Mouse (Mus musculus) myocyte (in vitro differentiated cells): ENCODE data around the gene Rad51c. TPM values are rescaled to one million over a fixed set of nuclear protein-coding genes. Genes with fewer than 3 reads are reported as not detected.

ENCODE experiments used
- H3K27me3 ChIP-seq: one replicate; pipeline ENCODE4 v1.6.1; 2011; ENCODE audit not compliant: control insufficient read depth, insufficient read depth, insufficient read length
- H3K36me3 ChIP-seq: one replicate; pipeline ENCODE4 v1.6.1; 2011; ENCODE audit not compliant: control insufficient read depth, insufficient read depth
- H3K4me2 ChIP-seq: one replicate; pipeline ENCODE4 v1.6.1; 2011; ENCODE audit warnings: low read depth, control low read depth
- H3K4me3 ChIP-seq: one replicate; pipeline ENCODE4 v1.5.1; 2011; ENCODE audit warnings: mild to moderate bottlenecking, control low read depth, moderate library complexity
- H3K79me2 ChIP-seq: one replicate; pipeline ENCODE4 v1.6.1; 2011; ENCODE audit not compliant: control insufficient read depth, insufficient read depth
- H3ac ChIP-seq: one replicate; pipeline ENCODE4 v1.6.1; 2011; ENCODE audit not compliant: control insufficient read depth, insufficient read length
- CEBPB ChIP-seq: IDR thresholded peaks from 2 replicates; pipeline ENCODE4 v1.6.1; 2011; ENCODE audit warnings: mild to moderate bottlenecking, moderate library complexity; ENCODE audit not compliant: poor library complexity, insufficient read depth, severe bottlenecking
- E2F4 ChIP-seq: IDR thresholded peaks from one replicate; pipeline ENCODE4 v1.6.1; 2011; ENCODE audit warnings: mild to moderate bottlenecking, control low read depth, moderate library complexity; ENCODE audit not compliant: insufficient read depth
- MAX ChIP-seq: IDR thresholded peaks from one replicate; pipeline ENCODE4 v1.6.1; 2011; ENCODE audit warnings: low read depth, mild to moderate bottlenecking, control low read depth
- MYOD1 ChIP-seq, 3 experiments: IDR thresholded peaks; one replicate each; pipeline ENCODE4 v1.6.1; 2011; ENCODE audit warnings: control low read depth in 2 of 3, low read depth in 2 of 3, mild to moderate bottlenecking in 2 of 3, moderate library complexity in 1 of 3; ENCODE audit not compliant: insufficient read length in 2 of 3, control insufficient read depth in 1 of 3
- MYOG ChIP-seq, 3 experiments: IDR thresholded peaks; one replicate each; pipeline ENCODE4 v1.6.1; 2011; ENCODE audit warnings: control low read depth in 2 of 3, low read depth in 2 of 3, mild to moderate bottlenecking in 2 of 3; ENCODE audit not compliant: insufficient read length in 2 of 3, control insufficient read depth in 1 of 3, insufficient read depth in 1 of 3
- POLR2A ChIP-seq: IDR thresholded peaks from one replicate; pipeline ENCODE4 v1.6.1; 2011; ENCODE audit warnings: low read depth, mild to moderate bottlenecking, control low read depth, moderate library complexity; ENCODE audit not compliant: insufficient read length
- POLR2AphosphoS2 ChIP-seq: IDR thresholded peaks from one replicate; pipeline ENCODE4 v1.6.1; 2011; ENCODE audit warnings: low read depth, control low read depth; ENCODE audit not compliant: insufficient read length
- REST ChIP-seq: IDR thresholded peaks from one replicate; pipeline ENCODE4 v1.6.1; 2011; ENCODE audit warnings: mild to moderate bottlenecking, control low read depth, moderate library complexity; ENCODE audit not compliant: insufficient read depth, insufficient read length
- SRF ChIP-seq: IDR thresholded peaks from one replicate; pipeline ENCODE4 v1.6.1; 2011; ENCODE audit warnings: low read depth; ENCODE audit not compliant: control insufficient read depth, insufficient read length
- TCF12 ChIP-seq: IDR thresholded peaks from one replicate; pipeline ENCODE4 v1.6.1; 2011; ENCODE audit warnings: mild to moderate bottlenecking, control low read depth; ENCODE audit not compliant: poor library complexity, insufficient read depth, severe bottlenecking
- TCF3 ChIP-seq: IDR thresholded peaks from one replicate; pipeline ENCODE4 v1.6.1; 2011; ENCODE audit warnings: low read depth, control low read depth; ENCODE audit not compliant: insufficient read length
- USF1 ChIP-seq: IDR thresholded peaks from one replicate; pipeline ENCODE4 v1.6.1; 2011; ENCODE audit warnings: low read depth, mild to moderate bottlenecking, control low read depth, moderate library complexity
- polyA plus RNA-seq: library from polyadenylated mRNA; unstranded; fragments of >200 nt; fragmentation: generic; extraction: Trizol; gene quantifications from one replicate; pipeline ENCODE4 v1.2.1, GENCODE M21; 2012; ENCODE audit warnings: missing spikeins

Rad51c gene
- polyA plus RNA-seq, 1 experiment, result 3.5 TPM

DNA sequence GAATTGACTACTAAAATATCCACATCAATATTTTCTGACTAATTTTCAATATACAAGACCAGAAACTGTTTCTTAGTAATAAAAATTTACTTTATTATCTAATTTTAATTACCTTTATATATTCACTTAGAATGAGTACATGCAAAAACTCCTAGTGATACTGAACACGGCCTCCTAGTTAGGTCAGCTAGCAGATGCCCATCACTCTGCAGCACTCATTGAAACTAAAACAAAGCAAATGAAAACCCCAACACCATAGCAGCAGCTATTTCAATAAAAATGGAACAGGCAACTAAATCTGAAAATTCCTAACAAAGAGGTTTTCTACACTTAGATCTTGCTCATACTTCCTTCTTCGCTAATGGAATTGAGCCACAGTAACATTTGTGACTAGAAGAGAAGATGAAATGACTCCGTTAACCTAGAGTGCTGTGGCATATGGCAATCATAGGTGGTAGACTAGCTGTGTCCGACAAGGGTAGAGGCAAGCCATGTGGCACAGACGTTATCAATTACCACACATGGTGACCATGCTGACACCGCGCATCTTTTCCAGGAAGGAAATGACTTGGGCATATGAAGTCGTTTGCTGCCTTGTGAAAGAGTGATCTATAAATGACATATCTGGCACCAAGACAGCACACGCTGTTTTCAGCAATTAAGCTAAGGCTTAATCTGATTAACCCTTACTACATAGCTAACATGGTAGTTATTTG lies 36.7 kb downstream of the Rad51c start:
- no peak overlapping the region for H3K4me2 ChIP-seq
- H3K4me3 ChIP-seq, result no peak overlapping the region
- no peaks in the 10 kb centered on the region for H3K27me3 ChIP-seq
- no peak for TF ChIP-seq E2F4
- no peaks in the 10 kb centered on the region for H3K79me2 ChIP-seq
- H3K36me3 ChIP-seq, result no peaks in the 10 kb centered on the region
- H3ac ChIP-seq, result no peak overlapping the region

DNA sequence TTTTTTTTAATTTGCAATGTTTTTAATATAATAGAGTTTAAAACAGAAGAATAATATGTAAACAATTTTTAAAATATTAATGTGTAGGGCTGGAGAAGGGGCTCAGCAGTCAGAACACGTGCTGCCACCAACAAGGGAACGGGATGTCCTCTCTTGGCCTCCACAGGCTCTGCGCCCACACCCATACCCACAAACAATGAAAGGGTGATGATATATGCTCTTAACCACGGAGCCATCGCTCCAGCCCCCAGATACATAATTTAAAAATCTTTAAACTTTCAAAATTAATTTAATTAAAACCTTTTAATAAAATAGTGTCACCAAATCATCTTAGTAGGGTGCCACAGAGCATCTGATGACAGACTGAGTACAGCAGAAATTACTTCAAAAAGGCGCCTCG lies 37.7 kb downstream of the Rad51c start:
- no peaks in the 10 kb centered on the region for H3K79me2 ChIP-seq
- no peak overlapping the region for H3K4me3 ChIP-seq
- TF ChIP-seq REST (no peak), SRF (no peak), TCF12 (no peak), POLR2A (no peak)
- no peaks in the 10 kb centered on the region for H3K36me3 ChIP-seq
- no peak overlapping the region for H3K4me2 ChIP-seq
- H3ac ChIP-seq, result no peak overlapping the region
- no peaks in the 10 kb centered on the region for H3K27me3 ChIP-seq

DNA sequence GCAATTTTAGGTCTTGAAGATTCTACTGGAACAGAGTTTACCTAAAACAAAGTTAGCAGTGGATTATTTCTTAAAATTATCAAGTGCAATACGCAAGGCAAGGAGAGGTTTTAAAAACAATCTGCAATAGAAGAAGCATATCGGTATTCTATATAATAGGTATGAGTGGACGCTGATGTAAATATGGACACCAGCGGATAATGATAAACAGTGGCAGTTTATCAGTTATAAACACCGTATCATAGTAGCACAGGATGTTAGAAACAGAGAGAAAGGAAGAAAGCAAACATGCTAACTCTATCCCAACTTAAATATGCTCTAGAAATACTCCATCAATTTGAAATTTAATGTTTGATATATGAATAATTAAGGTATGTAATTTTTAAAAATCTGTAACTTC lies 39.6 kb downstream of the Rad51c start:
- Histone ChIP-seq H3K79me2 (no peaks in the 10 kb centered on the region), H3K4me3 (no peak overlapping the region), H3K27me3 (no peaks in the 10 kb centered on the region), H3K36me3 (no peaks in the 10 kb centered on the region), H3K4me2 (no peak overlapping the region), H3ac (no peak overlapping the region)
- TF ChIP-seq TCF12 (no peak), SRF (no peak), E2F4 (no peak), MAX (no peak), CEBPB (no peak), USF1 (no peak), MYOD1 (IDR thresholded peaks at IDR 0.05; ENCODE audit: control insufficient read depth in 1 of 3, insufficient read length in 2 of 3, low read depth in 2 of 3) (no peak), REST (no peak), TCF3 (no peak), MYOG (IDR thresholded peaks at IDR 0.05; ENCODE audit: control insufficient read depth in 1 of 3, insufficient read depth in 1 of 3, insufficient read length in 2 of 3, low read depth in 2 of 3) (no peak), POLR2A (no peak), POLR2AphosphoS2 (no peak)

DNA sequence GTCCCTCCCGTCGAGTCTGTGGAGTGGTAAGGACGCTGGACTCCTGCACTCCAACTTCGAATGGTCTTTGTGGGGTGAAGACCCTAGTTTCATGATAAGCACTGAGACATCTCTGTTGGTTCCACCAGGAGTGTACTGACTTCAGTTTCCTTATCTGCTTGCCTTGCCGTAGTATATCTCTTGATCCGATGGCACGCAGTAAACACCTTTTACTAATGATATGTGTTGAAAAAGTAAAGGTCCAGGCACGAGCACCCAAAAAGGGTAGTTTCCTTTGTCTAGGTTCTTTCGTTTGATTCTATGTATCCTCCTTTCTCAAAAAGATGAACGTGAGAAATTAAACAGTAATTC lies 45.5 kb downstream of the Rad51c start:
- no peaks in the 10 kb centered on the region for H3K79me2 ChIP-seq
- H3K4me2 ChIP-seq, result peak overlapping the region; percentile 84
- H3ac ChIP-seq, result peak overlapping the region; percentile 23
- H3K27me3 ChIP-seq, result peaks cover 5% of the 10 kb centered on the region
- no peaks in the 10 kb centered on the region for H3K36me3 ChIP-seq
- TF ChIP-seq SRF (no peak), TCF3 (no peak), MYOD1 (IDR thresholded peaks at IDR 0.05; ENCODE audit: control insufficient read depth in 1 of 3, insufficient read length in 2 of 3, low read depth in 2 of 3) (no peak), MYOG (IDR thresholded peaks at IDR 0.05; ENCODE audit: control insufficient read depth in 1 of 3, insufficient read depth in 1 of 3, insufficient read length in 2 of 3, low read depth in 2 of 3) (no peak), MAX (no peak), POLR2AphosphoS2 (no peak), CEBPB (no peak), TCF12 (no peak), USF1 (no peak), E2F4 (no peak), REST (no peak), POLR2A (no peak)
- peak overlapping the region; percentile 34 for H3K4me3 ChIP-seq

DNA sequence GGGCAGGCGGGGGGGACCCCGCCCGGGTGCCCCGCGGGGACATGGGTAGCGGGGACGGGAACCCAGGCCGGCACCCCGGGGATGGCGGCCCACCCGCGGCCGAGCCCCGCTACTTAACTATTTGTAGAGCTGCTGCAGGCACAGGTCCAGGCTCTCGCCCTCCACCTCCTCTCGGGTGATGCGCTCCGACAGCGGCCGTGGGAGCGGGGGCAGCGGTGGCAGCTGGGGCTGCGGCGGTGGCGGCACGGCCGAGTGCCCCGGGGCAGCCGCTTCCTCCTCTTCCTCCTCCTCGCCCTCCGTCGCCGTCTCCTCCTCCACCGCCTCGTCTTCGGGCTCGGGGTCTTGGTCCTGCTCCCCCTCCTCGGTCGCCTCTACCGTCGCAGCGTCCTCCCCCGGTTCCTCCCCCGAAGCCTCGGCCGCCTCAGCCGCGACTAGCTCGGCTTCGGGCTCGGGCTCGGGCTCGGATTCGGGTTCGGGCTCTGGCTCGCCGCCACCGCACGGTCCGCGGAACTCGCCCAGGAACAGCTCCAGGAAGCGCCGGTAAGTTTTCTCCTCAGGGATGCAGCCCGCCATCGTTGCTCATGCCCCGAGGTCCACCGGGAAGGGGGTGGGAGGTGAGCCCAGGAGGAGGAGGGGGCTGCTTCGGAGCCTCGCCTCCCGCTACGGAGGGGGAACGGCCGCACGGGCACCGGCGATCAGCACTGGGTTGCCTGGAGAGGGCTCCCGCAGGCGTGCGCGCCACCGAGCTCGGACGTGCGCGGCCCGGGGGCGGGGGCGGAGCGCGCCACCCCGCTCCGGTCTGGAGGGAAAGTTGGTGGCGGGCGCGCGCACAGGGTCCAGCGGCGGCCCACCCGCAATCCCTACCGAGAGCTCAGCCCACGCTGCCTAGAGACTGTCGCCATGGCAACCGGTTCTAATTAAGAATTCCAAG lies 46.2 kb downstream of the Rad51c start, which contains the start of gene Ppm1e:
TSS of gene Ppm1e (minus strand) at position 693 of the 931 bp plus-strand sequence.
- Histone ChIP-seq H3ac (peak within 1 kb of the TSS; percentile 23), H3K27me3 (peaks cover 5% of the 10 kb centered on the region), H3K4me2 (peak within 1 kb of the TSS; percentile 84), H3K36me3 (no peaks in the 10 kb centered on the region), H3K4me3 (peak within 1 kb of the TSS; percentile 34), H3K79me2 (no peaks in the 10 kb centered on the region)
- TF ChIP-seq SRF, result no peak
- peak in 2 of 3 experiments; percentile 15 to 58 for TF ChIP-seq MYOD1 (IDR thresholded peaks at IDR 0.05; ENCODE audit: control insufficient read depth in 1 of 3, insufficient read length in 2 of 3, low read depth in 2 of 3)
- no peak for TF ChIP-seq CEBPB
- TF ChIP-seq TCF3, result no peak
- no peak for TF ChIP-seq MAX
- no peak for TF ChIP-seq POLR2AphosphoS2
- no peak for TF ChIP-seq E2F4
- peak; percentile 60 for TF ChIP-seq REST
- TF ChIP-seq TCF12, result no peak
- TF ChIP-seq POLR2A, result peak; percentile 45
- no peak for TF ChIP-seq USF1
- peak in 1 of 3 experiments; percentile 56 for TF ChIP-seq MYOG (IDR thresholded peaks at IDR 0.05; ENCODE audit: control insufficient read depth in 1 of 3, insufficient read depth in 1 of 3, insufficient read length in 2 of 3, low read depth in 2 of 3)
